Mouse (Mus musculus) subcutaneous adipose tissue, adult 2 months (tissue): Measurements from ENCODE around the gene Olfr943. TPM values are rescaled to one million over a fixed set of nuclear protein-coding genes. Genes with fewer than 3 reads are reported as not detected.

Experiments
- polyA plus RNA-seq: library from polyadenylated mRNA; depleted of rRNA; stranded (reverse); fragments of >200 nt; gene quantifications from 2 replicates; pipeline ENCODE4 v1.2.3, GENCODE M21; 2012; ENCODE audit warnings: low replicate concordance; rRNA removed

The Olfr943 gene
- not detected in 2 replicates for polyA plus RNA-seq

DNA sequence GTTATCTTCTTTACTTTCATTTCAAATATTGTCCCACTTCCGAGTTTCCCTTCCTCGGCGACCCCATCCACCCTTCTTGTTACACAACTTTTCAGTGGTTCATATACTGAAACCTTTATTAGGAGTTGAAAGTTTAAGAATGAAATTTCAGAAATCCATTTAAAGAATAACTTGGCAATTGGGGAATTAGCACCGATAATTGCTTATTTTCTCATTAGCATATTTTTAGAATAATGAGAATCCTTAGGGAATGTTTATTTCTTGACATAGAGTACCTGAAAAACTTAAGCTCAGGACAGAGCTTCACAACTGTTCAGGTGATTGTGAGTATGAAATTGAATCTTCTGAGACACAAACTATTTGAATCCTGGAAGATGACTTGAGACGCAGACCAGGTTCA lies at the start of gene Olfr943:
Gene Olfr943 (plus strand): TSS at position 301 of the 400 bp plus-strand sequence.

DNA sequence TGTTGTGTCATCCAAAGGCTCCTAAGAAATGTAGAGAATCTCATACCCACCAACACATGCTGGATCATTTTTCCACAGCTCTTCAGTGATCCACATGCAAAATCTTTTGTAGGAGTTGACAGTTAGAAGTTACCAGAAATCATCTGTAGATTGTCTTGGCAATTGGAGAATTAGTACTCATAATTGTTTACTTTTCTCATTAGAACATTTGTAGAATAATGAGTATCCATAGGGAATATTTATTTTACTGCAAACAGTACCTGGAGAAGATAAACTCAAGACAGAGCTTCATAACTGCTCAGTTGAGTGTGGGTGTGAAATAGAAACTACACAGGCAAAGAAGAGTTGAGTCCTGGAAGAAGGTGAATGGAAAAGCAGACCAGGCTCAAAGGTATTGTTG lies 38.3 kb upstream of the Olfr943 start, which contains the start of gene Olfr27:
Gene Olfr27 (plus strand): TSS at position 301 of the 400 bp plus-strand sequence.

DNA sequence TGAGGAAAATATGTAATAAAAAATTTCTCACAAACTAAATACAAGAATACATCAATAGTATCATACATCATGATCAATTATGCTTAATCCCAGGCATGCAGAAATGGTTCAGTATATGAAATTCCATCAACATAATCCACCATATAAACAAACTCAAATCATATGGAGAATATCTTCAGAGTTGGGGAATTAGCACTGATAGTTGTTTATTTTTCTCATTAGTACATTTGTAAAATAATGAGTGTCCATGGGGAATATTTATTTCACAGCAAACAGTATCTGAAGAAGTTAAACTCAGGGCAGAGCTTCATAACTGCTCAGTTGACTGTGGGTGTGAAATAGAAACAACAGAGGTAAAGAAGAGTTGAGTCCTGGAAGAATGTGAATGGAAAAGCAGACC lies 35.5 kb downstream of the Olfr943 start, which contains the start of gene Olfr944:
Gene Olfr944 (plus strand): TSS at position 301 of the 400 bp plus-strand sequence.

Other genes with a start within 250 kb of the Olfr943 start
- not detected in 2 replicates for gene Olfr930, start 236.5 kb upstream of the Olfr943 start, polyA plus RNA-seq
- not detected in 2 replicates for gene Olfr933, start 194.0 kb upstream of the Olfr943 start, polyA plus RNA-seq
- gene Olfr934, start 178.0 kb upstream of the Olfr943 start, polyA plus RNA-seq = not detected in 2 replicates
- gene Olfr935, start 166.6 kb upstream of the Olfr943 start, polyA plus RNA-seq = not detected in 2 replicates
- not detected in 2 replicates for gene Olfr146, start 142.9 kb upstream of the Olfr943 start, polyA plus RNA-seq
- not detected in 2 replicates for gene Olfr937, start 101.4 kb upstream of the Olfr943 start, polyA plus RNA-seq
- gene Olfr938, start 87.4 kb upstream of the Olfr943 start, polyA plus RNA-seq = not detected in 2 replicates
- not detected in 2 replicates for gene Olfr27, start 38.2 kb upstream of the Olfr943 start, polyA plus RNA-seq
- gene Olfr944, start 35.6 kb downstream of the Olfr943 start, polyA plus RNA-seq = not detected in 2 replicates
- gene Olfr1537, start 83.7 kb downstream of the Olfr943 start, polyA plus RNA-seq = not detected in 2 replicates
- not detected in 2 replicates for gene Olfr945, start 110.5 kb downstream of the Olfr943 start, polyA plus RNA-seq
- gene Olfr948, start 159.7 kb downstream of the Olfr943 start, polyA plus RNA-seq = not detected in 2 replicates
- not detected in 2 replicates for gene Olfr951, start 221.1 kb downstream of the Olfr943 start, polyA plus RNA-seq